ENCODE assay signal across 8 mouse cellular contexts in genomic region chr7:114118180-114118579, GRCm38 (mm10). TPM values are rescaled to one million over a fixed set of nuclear protein-coding genes. Genes with fewer than 3 reads are reported as not detected.
DNase-seq lines count a peak whose midpoint lies in the region; ATAC-seq and TF ChIP-seq lines count a peak whose summit lies in the region.
"Had no signal": no experiment of that assay in that cellular context is flagged by ENCODE, and none has a peak within 500 bp of the region (broad histone marks: within the 10 kb centered on the region; RNA-seq: fewer than 3 reads in every experiment).

No protein-coding gene starts in this region.

- dilution Hi-C loops in CH12.LX (cut with MboI; ENCODE audit: extremely low pct_ligation_motif_present, extremely low pct_unique_long_range_greater_than_20kb, low sequenced_read_pairs), result no loop called here

- H3K4me1 ChIP-seq in CH12.LX (ENCODE audit: control insufficient read depth in 1 of 2, insufficient read depth in 2 of 2), result peaks cover 0 to 24% of the 10 kb centered on the region in 2 experiments; a peak in 2 of 4 replicates
- peaks cover 4% of the 10 kb centered on the region for H3K4me1 ChIP-seq in brown adipose tissue, adult 24 weeks (ENCODE audit: control insufficient read depth, insufficient read depth, insufficient read length, low read length)
- H3K4me1 ChIP-seq in intestine, embryonic 15.5 days (replicated peaks), result peaks cover 10% of the 10 kb centered on the region; the same call in 1 of the 2 replicates
- H3K4me1 ChIP-seq in liver, embryonic 13.5 days (replicated peaks), result peaks cover 7% of the 10 kb centered on the region

- no peak for TF ChIP-seq EP300 in CH12.LX (IDR thresholded peaks at IDR 0.05; ENCODE audit: low read length)

- no peaks in the 10 kb centered on the region for H3K79me2 ChIP-seq in CH12.LX (replicated peaks; ENCODE audit: control insufficient read depth, extremely low read depth, insufficient read depth, poor library complexity, severe bottlenecking)

- TF ChIP-seq CTCF in CH12.LX (conservative IDR thresholded peaks at IDR 0.05 in 1 of 2, IDR thresholded peaks at IDR 0.05 in 1 of 2; ENCODE audit: low read depth in 2 of 2, low read length in 2 of 2), result no peak

- no peak overlapping the region for H3K4me3 ChIP-seq in CH12.LX (replicated peaks in 1 of 3; ENCODE audit: low read depth in 2 of 3, low read length in 2 of 3, poor library complexity in 1 of 3)
- H3K4me3 ChIP-seq in brown adipose tissue, adult 24 weeks (ENCODE audit: insufficient read depth, low read depth, low read length), result peak overlapping the region; percentile 98; the same call in 1 of the 2 replicates
- peak overlapping the region; percentile 91 for H3K4me3 ChIP-seq in intestine, embryonic 15.5 days (replicated peaks)
- H3K4me3 ChIP-seq in liver, embryonic 13.5 days (replicated peaks), result 0 out of 2 replicates have a peak overlapping the region, but pooled peaks have one; percentile 69

- TF ChIP-seq RAD21 in CH12.LX (IDR thresholded peaks at IDR 0.05; ENCODE audit: low read depth, low read length), result no peak

- 42% methylated on average over 7 of the region's 7 CpGs for WGBS in intestine, embryonic 15.5 days
- WGBS in liver, embryonic 13.5 days (ENCODE audit: insufficient replicate concordance), result 46% methylated on average over 7 of the region's 7 CpGs

- peak; percentile 58 for ATAC-seq in intestine, embryonic 15.5 days
- ATAC-seq in liver, embryonic 13.5 days (ENCODE audit: low read depth), result no peak

- no peak overlapping the region for H3K27ac ChIP-seq in CH12.LX (ENCODE audit: insufficient read depth, low read depth)
- no peak overlapping the region for H3K27ac ChIP-seq in brown adipose tissue, adult 24 weeks (replicated peaks; ENCODE audit: low read depth, low read length)
- no peak overlapping the region for H3K27ac ChIP-seq in intestine, embryonic 15.5 days
- H3K27ac ChIP-seq in liver, embryonic 13.5 days, result no peak overlapping the region

- in situ Hi-C loops in CH12.LX (cut with MboI; ENCODE audit: low pct_ligation_motif_present, low pct_unique_long_range_greater_than_20kb, low sequenced_read_pairs), result no loop called here

- peaks cover 0 to 1% of the 10 kb centered on the region in 2 experiments for H3K36me3 ChIP-seq in CH12.LX (replicated peaks in 1 of 2; ENCODE audit: control insufficient read depth in 1 of 2, insufficient read depth in 1 of 2, low read length in 1 of 2)
- no peaks in the 10 kb centered on the region for H3K36me3 ChIP-seq in intestine, embryonic 15.5 days
- no peaks in the 10 kb centered on the region for H3K36me3 ChIP-seq in liver, embryonic 13.5 days

- H3K4me2 ChIP-seq in CH12.LX (ENCODE audit: insufficient read depth, low read depth, poor library complexity, severe bottlenecking), result peak overlapping the region; percentile 67; the same call in 1 of the 2 replicates
- H3K4me2 ChIP-seq in intestine, embryonic 15.5 days (replicated peaks), result peak overlapping the region; percentile 84
- peak overlapping the region; percentile 77 for H3K4me2 ChIP-seq in liver, embryonic 13.5 days

- no peaks in the 10 kb centered on the region for H3K9me3 ChIP-seq in CH12.LX (replicated peaks; ENCODE audit: low read length)
- H3K9me3 ChIP-seq in intestine, embryonic 15.5 days, result no peaks in the 10 kb centered on the region
- no peaks in the 10 kb centered on the region for H3K9me3 ChIP-seq in liver, embryonic 13.5 days (replicated peaks)
- H3K9me3 ChIP-seq: megakaryocyte, embryonic 14.5 days had no signal

- no peak for TF ChIP-seq POLR2A in CH12.LX (IDR thresholded peaks at IDR 0.05; ENCODE audit: low read depth, low read length)

- peaks cover 9% of the 10 kb centered on the region for H3K27me3 ChIP-seq in CH12.LX (replicated peaks)
- H3K27me3 ChIP-seq in intestine, embryonic 15.5 days (replicated peaks), result no peaks in the 10 kb centered on the region
- peaks cover 43% of the 10 kb centered on the region for H3K27me3 ChIP-seq in liver, embryonic 13.5 days

- no peak for DNase-seq in CH12.LX (ENCODE audit: extremely low read depth)
- no peak for DNase-seq in liver, embryonic 13.5 days
- no peak for DNase-seq in yolk sac, embryonic 10.5 days (ENCODE audit: low spot score)
- no peak for DNase-seq in frontal cortex, postnatal 14 days (ENCODE audit: low spot score in 2 of 2)
- DNase-seq in right cerebral cortex, postnatal 10 days (ENCODE audit: low spot score in 2 of 2), result no peak

- H3K9ac ChIP-seq in CH12.LX (ENCODE audit: insufficient read depth, low read depth), result no peak overlapping the region
- peak overlapping the region; percentile 83; the same call in 1 of the 2 replicates for H3K9ac ChIP-seq in intestine, embryonic 15.5 days
- no peak overlapping the region for H3K9ac ChIP-seq in liver, embryonic 13.5 days

TF ChIP-seq in CH12.LX, 34 proteins besides CTCF, POLR2A, EP300 and RAD21:
- TF ChIP-seq ELF1 (IDR thresholded peaks at IDR 0.05; ENCODE audit: low read depth, low read length), result no peak
- TF ChIP-seq MYC (IDR thresholded peaks at IDR 0.05; ENCODE audit: low read depth, low read length), result no peak
- TF ChIP-seq MAZ (IDR thresholded peaks at IDR 0.05; ENCODE audit: low read depth, low read length), result no peak
- TF ChIP-seq MAX (IDR thresholded peaks at IDR 0.05; ENCODE audit: low read length), result no peak
- TF ChIP-seq HCFC1 (IDR thresholded peaks at IDR 0.05; ENCODE audit: low read depth, low read length), result no peak
- TF ChIP-seq IRF4 (IDR thresholded peaks at IDR 0.05; ENCODE audit: low read depth, low read length), result no peak
- no peak for TF ChIP-seq NRF1 (IDR thresholded peaks at IDR 0.05; ENCODE audit: low read depth, low read length)
- no peak for TF ChIP-seq USF2 (conservative IDR thresholded peaks at IDR 0.05; ENCODE audit: low read depth, low read length)
- TF ChIP-seq MAFK (IDR thresholded peaks at IDR 0.05; ENCODE audit: insufficient replicate concordance, low read length), result no peak
- TF ChIP-seq E2F4 (IDR thresholded peaks at IDR 0.05; ENCODE audit: insufficient replicate concordance, low read depth, low read length), result no peak
- TF ChIP-seq UBTF (IDR thresholded peaks at IDR 0.05; ENCODE audit: low read depth, low read length), result no peak
- no peak for TF ChIP-seq USF1 (IDR thresholded peaks at IDR 0.05; ENCODE audit: low read depth, low read length)
- TF ChIP-seq ETS1 (conservative IDR thresholded peaks at IDR 0.05; ENCODE audit: low read depth, low read length), result no peak
- no peak for TF ChIP-seq SMC3 (IDR thresholded peaks at IDR 0.05; ENCODE audit: low read depth, low read length)
- TF ChIP-seq SIN3A (IDR thresholded peaks at IDR 0.05; ENCODE audit: low read length), result no peak
- TF ChIP-seq ZMIZ1 (IDR thresholded peaks at IDR 0.05; ENCODE audit: low read depth, low read length), result no peak
- no peak for TF ChIP-seq RCOR1 (conservative IDR thresholded peaks at IDR 0.05; ENCODE audit: low read depth, low read length)
- no peak for TF ChIP-seq CHD1 (IDR thresholded peaks at IDR 0.05; ENCODE audit: low read depth, low read length)

RNA-seq across cellular contexts. Expression of gene Rras2, which starts 0.6 kb away (rescaled TPM):
- total RNA-seq in CH12.LX (2012; rRNA removed) (8.1 and 11.2 TPM in 2 replicates), CH12.LX (2014; rRNA removed) (35.7 and 36.0 TPM in 2 replicates)
- polyA plus RNA-seq in CH12.LX (2012; ENCODE audit: insufficient read length, low read depth), result 17.6 and 18.4 TPM in 2 replicates
- polyA plus RNA-seq in brown adipose tissue, adult 24 weeks (2012; ENCODE audit: insufficient read depth, insufficient read length, missing spikeins), result 26.0 and 26.4 TPM in 2 replicates
- polyA plus RNA-seq in intestine, embryonic 15.5 days (2015; fragmentation: Nextera tagmentation; extraction: Ambion mirVana), result 26.6 and 26.8 TPM in 2 replicates
- 7.7 and 8.4 TPM in 2 replicates for polyA plus RNA-seq in liver, embryonic 13.5 days (2015; fragmentation: Nextera tagmentation; extraction: Ambion mirVana)

Comparison
In these comparisons a context has a peak if more than half of its experiments do, and no peak if none do; other contexts are left out.
1. H3K4me3 ChIP-seq: peak in brown adipose tissue, adult 24 weeks (single experiment), intestine, embryonic 15.5 days (single experiment) and liver, embryonic 13.5 days (single experiment); none in CH12.LX (0 of 3).
2. Peak in every context shown above with its lines, with median percentiles within 50 percentile points of each other: H3K4me2 ChIP-seq.